8 mouse cellular contexts compared by ENCODE assay signal in the genomic region with DNA sequence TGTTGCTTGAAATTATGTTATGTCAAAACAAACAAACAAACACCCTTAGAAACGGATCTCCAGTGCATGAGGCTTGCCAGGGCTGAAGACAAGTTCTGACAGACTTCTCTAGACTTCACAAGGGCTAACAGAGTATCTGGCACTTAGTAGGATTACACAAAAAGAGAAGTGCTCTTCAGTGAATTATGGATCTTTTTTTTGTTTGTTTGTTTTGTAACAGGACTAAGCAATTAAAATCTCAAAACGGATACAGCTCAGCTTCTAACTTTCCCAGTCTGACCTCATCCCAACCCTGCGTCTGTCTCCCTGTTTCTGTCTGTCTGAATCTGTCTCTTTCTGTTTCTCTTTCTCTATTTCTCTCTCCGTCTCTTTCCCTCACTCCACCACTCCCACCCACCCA. TPM values are rescaled to one million over a fixed set of nuclear protein-coding genes. Genes with fewer than 3 reads are reported as not detected.
DNase-seq lines count a peak whose midpoint lies in the region; ATAC-seq lines count a peak whose summit lies in the region.

No protein-coding gene starts in this region.

- H3K27ac ChIP-seq in heart, embryonic 10.5 days = peak overlapping the region; percentile 91
- H3K27ac ChIP-seq in heart, embryonic 15.5 days = no peak overlapping the region
- H3K27ac ChIP-seq in liver, embryonic 16.5 days (ENCODE audit: low read length) = no peak overlapping the region

- peak overlapping the region; percentile 76 for H3K4me2 ChIP-seq in heart, embryonic 15.5 days
- peak overlapping the region; percentile 83 for H3K4me2 ChIP-seq in liver, embryonic 16.5 days (ENCODE audit: low read depth, low read length)

- H3K27me3 ChIP-seq in heart, embryonic 10.5 days (ENCODE audit: insufficient read depth, poor library complexity, severe bottlenecking) = no peaks in the 10 kb centered on the region
- H3K27me3 ChIP-seq in heart, embryonic 15.5 days = no peaks in the 10 kb centered on the region
- H3K27me3 ChIP-seq in liver, embryonic 16.5 days (ENCODE audit: control insufficient read depth, insufficient read depth, low read depth, low read length) = no peaks in the 10 kb centered on the region

- H3K4me1 ChIP-seq in heart, embryonic 10.5 days = 0 out of 2 replicates have a peak, but pooled peaks cover 4% of the 10 kb centered on the region
- H3K4me1 ChIP-seq in heart, embryonic 15.5 days (replicated peaks) = peaks cover 4% of the 10 kb centered on the region
- H3K4me1 ChIP-seq in liver, embryonic 16.5 days (ENCODE audit: control insufficient read depth, low read depth, low read length) = peaks cover 4% of the 10 kb centered on the region

- peak overlapping the region; percentile 77; the same call in 1 of the 2 replicates for H3K9ac ChIP-seq in heart, embryonic 15.5 days
- H3K9ac ChIP-seq in liver, embryonic 16.5 days (ENCODE audit: low read depth, low read length) = no peak overlapping the region

- WGBS in heart, embryonic 10.5 days = 19% methylated on average over 4 of the region's 4 CpGs
- WGBS in heart, embryonic 15.5 days = 13% methylated on average over 4 of the region's 4 CpGs
- WGBS in liver, embryonic 16.5 days (ENCODE audit: insufficient replicate concordance) = 15% methylated on average over 4 of the region's 4 CpGs

- H3K4me3 ChIP-seq in heart, embryonic 10.5 days = peak overlapping the region; percentile 72
- H3K4me3 ChIP-seq in heart, embryonic 15.5 days = peak overlapping the region; percentile 87
- H3K4me3 ChIP-seq in liver, embryonic 16.5 days (ENCODE audit: low read depth, low read length) = peak overlapping the region; percentile 81

- DNase-seq in heart, embryonic 10.5 days (ENCODE audit: low spot score) = no peak
- DNase-seq in heart, postnatal 4 days = no peak
- peak; percentile 10 for DNase-seq in MN1 (ENCODE audit: low spot score)
- no peak for DNase-seq in left cerebral cortex, adult 8-10 months (ENCODE audit: low spot score in 2 of 2)
- DNase-seq in adrenal gland, postnatal 36 days = no peak

- H3K36me3 ChIP-seq in heart, embryonic 10.5 days = peaks cover 6% of the 10 kb centered on the region
- H3K36me3 ChIP-seq in heart, embryonic 15.5 days = no peaks in the 10 kb centered on the region; the same call in 1 of the 2 replicates
- no peaks in the 10 kb centered on the region; the same call in 1 of the 2 replicates for H3K36me3 ChIP-seq in liver, embryonic 16.5 days (ENCODE audit: control insufficient read depth, insufficient read depth)

- 0 out of 2 replicates have a peak, but pooled peaks have one; percentile 25 for ATAC-seq in heart, embryonic 15.5 days (replicated peaks; ENCODE audit: insufficient number of reproducible peaks, insufficient read depth, low FRiP score, low read depth)
- no peak for ATAC-seq in liver, embryonic 16.5 days (ENCODE audit: low read depth)
- ATAC-seq in monocyte, adult 5-6 weeks (replicated peaks; ENCODE audit: insufficient number of reproducible peaks, low FRiP score, low TSS enrichment, poor library complexity, severe bottlenecking) = no peak

- no peaks in the 10 kb centered on the region for H3K9me3 ChIP-seq in heart, embryonic 10.5 days
- no peaks in the 10 kb centered on the region for H3K9me3 ChIP-seq in heart, embryonic 15.5 days (replicated peaks)
- no peaks in the 10 kb centered on the region for H3K9me3 ChIP-seq in liver, embryonic 16.5 days (replicated peaks; ENCODE audit: control insufficient read depth, low read length)

RNA-seq across cellular contexts. Expression of gene Washc3, which starts 0.4 kb away (rescaled TPM):
- polyA plus RNA-seq in heart, embryonic 10.5 days (2016; fragmentation: Nextera tagmentation; extraction: Ambion mirVana) = 49.9 and 54.4 TPM in 2 replicates
- total RNA-seq in heart, postnatal 4 days (2021) = 10 to 100 TPM; 24.5 to 24.7 TPM
- 45.6 and 48.3 TPM in 2 replicates for polyA plus RNA-seq in heart, embryonic 15.5 days (2015; fragmentation: Nextera tagmentation; extraction: Ambion mirVana)
- 23.8 and 25.4 TPM in 2 replicates for polyA plus RNA-seq in liver, embryonic 16.5 days (2015; fragmentation: Nextera tagmentation; extraction: Ambion mirVana)
- total RNA-seq in left cerebral cortex, adult 8-10 months (2022) = 10 to 100 TPM; 27.1 to 30.7 (median 27.2) TPM
- 22.2 to 46.7 TPM (median 28.3 TPM) in 3 replicates for total RNA-seq in monocyte, adult 5-6 weeks (2017)
- total RNA-seq in adrenal gland, postnatal 36 days (2021) = 10 to 100 TPM; 51.6 to 65.0 TPM

RNA-seq across cellular contexts. Expression of gene Nup37, which starts 53.7 kb away (rescaled TPM):
- 52.8 and 72.8 TPM in 2 replicates for polyA plus RNA-seq in heart, embryonic 10.5 days (2016; fragmentation: Nextera tagmentation; extraction: Ambion mirVana)
- total RNA-seq in heart, postnatal 4 days (2021) = 10 to 100 TPM; 11.5 to 12.6 TPM
- polyA plus RNA-seq in heart, embryonic 15.5 days (2015; fragmentation: Nextera tagmentation; extraction: Ambion mirVana) = 31.8 and 33.7 TPM in 2 replicates
- polyA plus RNA-seq in liver, embryonic 16.5 days (2015; fragmentation: Nextera tagmentation; extraction: Ambion mirVana) = 22.9 and 26.6 TPM in 2 replicates
- total RNA-seq in left cerebral cortex, adult 8-10 months (2022) = 1 to 10 TPM; 7.7 to 9.5 (median 8.2) TPM
- total RNA-seq in monocyte, adult 5-6 weeks (2017) = 6.3 to 14.7 TPM (median 7.1 TPM) in 3 replicates
- total RNA-seq in adrenal gland, postnatal 36 days (2021) = 10 to 100 TPM; 10.5 to 10.7 TPM

RNA-seq across cellular contexts. Expression of gene Parpbp, which starts 53.8 kb away (rescaled TPM):
- 14.7 and 15.1 TPM in 2 replicates for polyA plus RNA-seq in heart, embryonic 10.5 days (2016; fragmentation: Nextera tagmentation; extraction: Ambion mirVana)
- total RNA-seq in heart, postnatal 4 days (2021) = 10 to 100 TPM; 10.6 to 12.6 TPM
- polyA plus RNA-seq in heart, embryonic 15.5 days (2015; fragmentation: Nextera tagmentation; extraction: Ambion mirVana) = 8.7 and 9.8 TPM in 2 replicates
- polyA plus RNA-seq in liver, embryonic 16.5 days (2015; fragmentation: Nextera tagmentation; extraction: Ambion mirVana) = 11.2 and 14.1 TPM in 2 replicates
- total RNA-seq in left cerebral cortex, adult 8-10 months (2022) = 1 to 10 TPM in 3 of 4 experiments, under 1 TPM in 1; 0.72 to 2.1 (median 1.4) TPM
- total RNA-seq in monocyte, adult 5-6 weeks (2017) = 0.49 to 4.7 TPM (median 1.3 TPM) in 3 replicates
- total RNA-seq in adrenal gland, postnatal 36 days (2021) = 1 to 10 TPM in 1 of 2 experiments, under 1 TPM in 1; 0.96 to 1.6 TPM
